Mouse (Mus musculus) thymus, postnatal 14 days (tissue): Measurements from ENCODE around the gene Slc2a6.

Experiments
- DNase-seq: peaks from one replicate; pipeline ENCODE4 v3.0.0; 2021

Slc2a6 gene

DNA sequence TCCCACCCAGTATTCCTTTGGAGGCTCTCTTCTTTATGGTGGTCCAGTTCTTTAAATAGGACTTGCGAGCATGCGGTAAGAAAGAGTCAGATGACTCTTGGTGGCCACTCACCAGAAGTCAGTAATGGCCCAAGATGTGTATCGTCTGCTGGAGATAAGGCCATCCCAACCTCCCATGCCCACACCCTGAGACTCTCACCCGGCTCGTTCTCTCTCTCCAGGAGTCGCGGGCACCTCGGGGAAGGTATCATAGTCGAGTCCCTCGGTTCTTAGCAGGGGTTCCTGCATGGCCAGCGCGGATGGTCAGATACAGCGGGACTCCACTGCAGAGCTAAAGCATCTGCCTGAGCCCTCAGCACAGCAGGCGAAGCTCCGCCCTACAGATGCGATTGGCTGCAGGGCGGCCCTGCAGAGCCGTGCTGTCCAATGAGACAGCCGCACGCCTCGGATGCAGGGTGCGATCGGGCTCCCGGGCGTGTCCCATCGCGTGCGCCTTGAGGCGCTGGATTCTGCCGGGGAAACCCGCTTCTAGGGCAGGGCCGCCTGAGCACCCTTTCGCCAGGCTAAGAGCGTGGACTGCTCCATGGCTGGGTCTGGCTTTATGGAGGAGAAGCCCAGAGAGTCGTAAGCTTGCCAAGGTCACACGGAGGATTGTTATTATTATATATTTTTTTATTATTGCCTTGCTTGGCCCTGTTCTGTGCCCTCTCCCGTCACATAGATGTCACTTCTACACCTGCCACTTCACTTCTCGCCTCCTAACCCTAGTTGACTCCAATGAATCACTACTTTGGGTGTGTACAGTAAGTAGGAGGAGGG, at the start of gene Slc2a6:
Gene Slc2a6 (minus strand): TSS at position 381 of the 819 bp plus-strand sequence.
- DNase-seq = peak; percentile 88

GRCm38 (mm10) chr2:27075485-27075884, 47.7 kb upstream of the Slc2a6 start:
- peak; percentile 44 for DNase-seq

GRCm38 (mm10) chr2:27074804-27075203, 47.0 kb upstream of the Slc2a6 start:
- no peak for DNase-seq

- DNase-seq = no peak
Measured at GRCm38 (mm10) chr2:27073407-27073806, 45.6 kb upstream of the Slc2a6 start.

DNA sequence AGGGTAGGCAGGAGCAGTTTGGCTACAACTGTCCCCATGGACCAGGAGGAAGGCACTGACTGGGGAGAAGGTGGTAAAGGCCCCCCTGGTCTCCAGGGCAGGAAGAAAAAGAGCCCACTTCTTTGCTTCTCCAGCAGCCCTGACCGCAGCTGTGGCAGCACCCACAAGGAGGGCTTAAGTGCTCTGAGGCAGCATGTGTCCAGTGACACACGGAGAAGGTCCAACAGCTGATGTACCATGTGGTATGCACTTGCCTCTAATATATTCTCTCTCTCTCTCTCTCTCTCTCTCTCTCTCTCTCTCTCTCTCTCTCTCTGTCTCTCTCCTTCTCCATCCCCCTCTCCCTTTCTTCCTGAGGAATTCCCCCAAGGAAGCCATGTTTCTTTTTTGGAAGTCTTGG, 44.2 kb upstream of the Slc2a6 start, which contains the start of gene Mymk:
Gene Mymk (minus strand): TSS at position 202 of the 400 bp plus-strand sequence.
- no peak for DNase-seq

DNA sequence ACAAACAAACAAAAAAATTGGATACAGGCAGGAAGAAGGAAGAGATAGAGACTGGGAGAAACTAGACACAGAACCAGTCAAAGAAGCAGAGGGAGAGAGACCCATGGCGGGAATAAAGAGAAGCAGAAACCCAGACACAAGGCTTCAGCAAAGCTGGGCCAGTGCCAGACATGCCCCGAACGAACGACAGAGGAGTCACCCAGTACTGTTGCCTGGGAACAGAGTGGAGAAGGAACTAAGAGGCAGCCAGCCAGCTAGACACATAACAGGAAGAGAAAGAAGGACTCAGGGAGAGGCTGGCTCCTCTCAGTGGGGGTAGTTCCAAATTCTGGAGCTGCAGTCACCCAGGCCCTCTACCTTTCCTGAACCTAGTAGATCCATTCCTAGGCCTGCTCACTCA, 43.3 kb upstream of the Slc2a6 start:
- DNase-seq = no peak

GRCm38 (mm10) chr2:27070247-27070813, 42.5 kb upstream of the Slc2a6 start:
- DNase-seq = peak; percentile 76

DNA sequence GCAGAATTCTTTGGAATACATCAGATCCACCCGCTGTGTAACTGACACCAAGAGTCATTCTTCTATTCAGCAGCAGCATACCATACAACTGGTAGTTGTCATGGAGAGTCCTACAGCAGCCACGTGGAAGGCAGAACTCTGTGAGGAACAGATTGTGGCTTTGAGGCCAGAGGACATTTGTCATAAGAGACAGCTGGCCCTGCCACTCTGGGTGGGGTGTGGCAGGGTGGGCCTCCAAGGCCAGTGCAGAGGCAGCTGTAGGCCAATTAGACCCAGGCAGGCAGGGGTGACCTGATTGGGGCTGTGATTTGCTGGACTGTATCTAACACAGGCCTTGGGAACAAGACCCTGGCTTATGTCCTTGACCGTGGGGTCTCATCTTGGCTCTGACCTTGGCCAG, 41.8 kb upstream of the Slc2a6 start:
- no peak for DNase-seq

DNA sequence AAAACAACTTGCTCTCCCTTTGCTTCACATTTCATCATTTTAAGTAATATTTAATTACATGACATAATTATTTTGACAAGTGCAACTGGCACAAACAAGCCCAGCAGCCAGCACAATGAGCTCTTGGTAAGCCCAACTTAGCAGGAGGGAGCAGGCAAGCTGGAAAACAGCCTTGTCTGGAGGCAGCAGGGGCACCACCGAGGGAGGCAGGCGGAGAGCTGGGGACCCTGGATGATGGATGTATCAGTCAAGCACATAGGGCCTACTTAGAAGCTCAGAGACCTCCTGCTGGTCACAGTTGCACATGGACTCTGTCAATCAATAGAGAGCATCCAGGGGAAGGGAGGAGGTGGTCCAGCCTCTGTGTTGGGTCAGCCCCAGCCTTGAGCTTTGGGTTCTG, 40.2 kb upstream of the Slc2a6 start:
- no peak for DNase-seq

DNA sequence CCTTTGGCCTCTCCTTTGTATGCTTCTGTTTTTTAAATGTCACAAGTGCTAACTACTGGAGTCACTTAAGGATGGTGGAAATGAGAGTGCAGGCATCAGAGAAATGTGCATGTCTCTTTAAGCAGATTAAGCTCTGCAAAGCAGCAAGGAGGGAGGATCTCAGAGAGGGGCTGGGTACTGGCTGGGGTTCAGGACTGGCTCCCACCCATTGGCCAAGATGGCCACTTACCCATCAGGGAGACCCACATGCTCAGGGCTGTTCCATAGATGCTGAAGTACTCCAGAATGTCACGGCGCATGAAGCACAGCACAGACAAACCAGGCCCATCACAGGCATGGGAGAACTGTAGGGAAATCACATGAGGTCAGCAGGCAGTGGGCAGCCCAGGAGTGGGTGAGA, 39.3 kb upstream of the Slc2a6 start:
- DNase-seq = no peak

- DNase-seq = no peak
Measured at GRCm38 (mm10) chr2:27059187-27059586, 31.4 kb upstream of the Slc2a6 start.

GRCm38 (mm10) chr2:27058751-27059150, 31.0 kb upstream of the Slc2a6 start:
- DNase-seq = no peak

- DNase-seq = no peak
Measured at GRCm38 (mm10) chr2:27058251-27058650, 30.5 kb upstream of the Slc2a6 start.

DNA sequence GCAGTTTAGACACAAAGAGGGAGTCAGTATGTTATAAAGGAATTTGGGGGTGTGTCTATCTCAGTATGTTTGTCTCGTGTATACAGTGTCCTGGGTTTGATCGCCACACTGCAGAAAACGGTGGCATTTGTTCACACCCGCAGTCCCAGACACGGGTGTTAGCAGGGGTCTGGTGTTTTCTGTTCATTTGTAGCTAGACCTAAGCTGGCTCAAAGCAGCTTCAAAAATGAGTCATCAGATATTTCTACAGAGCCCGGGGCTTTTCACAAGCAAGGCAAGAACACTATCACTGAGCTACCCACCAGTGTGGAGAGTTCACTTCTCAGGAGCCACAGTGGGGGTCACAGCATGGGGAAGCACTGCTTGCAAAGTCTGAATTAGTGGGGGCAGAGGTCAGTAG, 21.6 kb upstream of the Slc2a6 start:
- no peak for DNase-seq

DNA sequence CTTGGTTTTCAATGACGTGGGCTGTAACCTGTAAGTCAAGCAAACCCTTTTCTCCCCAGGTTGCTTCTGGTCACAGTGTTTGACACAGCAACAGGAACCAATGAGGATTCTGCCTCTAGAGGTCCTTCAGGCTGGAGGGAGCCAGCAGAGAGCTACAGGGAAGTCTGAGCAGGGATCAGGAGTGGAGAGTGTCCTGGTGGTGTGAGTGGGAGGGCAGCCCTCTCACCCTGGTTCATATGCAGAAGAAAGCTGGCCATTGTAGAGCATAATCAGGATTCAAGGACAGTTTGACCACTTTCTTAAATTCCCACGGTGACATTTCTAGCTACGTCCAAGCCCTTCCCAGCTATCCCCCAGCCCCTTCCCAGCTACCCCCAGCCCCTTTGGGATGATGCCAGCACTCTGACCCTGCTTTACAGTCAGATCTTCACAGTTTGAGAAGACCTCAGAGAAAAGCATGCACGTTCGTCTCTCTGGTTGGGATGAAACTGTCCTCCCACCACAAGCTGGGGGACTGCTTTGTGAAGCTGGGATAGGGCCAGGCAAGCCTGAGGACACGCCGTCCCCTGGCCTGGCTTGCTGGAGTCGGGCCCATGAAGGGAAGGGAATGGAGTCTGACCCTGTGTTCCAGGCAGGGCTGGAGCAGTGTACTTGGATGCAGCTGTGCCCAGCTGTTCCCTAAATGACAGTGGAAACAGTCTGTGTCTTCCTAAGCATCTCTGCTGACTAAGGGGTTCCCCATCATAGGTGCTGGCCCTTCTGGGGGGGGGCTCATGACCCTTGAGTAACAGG, 18.4 kb upstream of the Slc2a6 start:
- no peak for DNase-seq

DNA sequence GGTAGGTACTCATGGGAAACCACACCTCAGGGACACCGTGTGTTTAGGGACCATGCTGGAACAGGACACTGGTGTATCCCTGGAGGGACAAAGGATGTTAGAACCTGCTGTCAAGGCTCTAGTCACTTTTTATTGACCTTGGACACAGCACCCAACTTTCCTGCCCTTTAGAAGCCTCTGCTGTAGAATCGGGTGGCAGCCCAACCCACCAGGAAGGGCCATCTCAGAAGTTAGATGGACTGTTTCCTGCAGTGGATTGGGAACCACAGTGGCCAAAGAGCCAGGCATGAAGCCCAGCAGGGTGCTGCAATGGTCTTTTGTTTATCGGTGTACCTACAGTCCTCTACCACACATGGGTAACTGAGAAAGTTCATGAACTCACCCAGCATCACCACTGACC, 16.8 kb upstream of the Slc2a6 start:
- DNase-seq = no peak

DNA sequence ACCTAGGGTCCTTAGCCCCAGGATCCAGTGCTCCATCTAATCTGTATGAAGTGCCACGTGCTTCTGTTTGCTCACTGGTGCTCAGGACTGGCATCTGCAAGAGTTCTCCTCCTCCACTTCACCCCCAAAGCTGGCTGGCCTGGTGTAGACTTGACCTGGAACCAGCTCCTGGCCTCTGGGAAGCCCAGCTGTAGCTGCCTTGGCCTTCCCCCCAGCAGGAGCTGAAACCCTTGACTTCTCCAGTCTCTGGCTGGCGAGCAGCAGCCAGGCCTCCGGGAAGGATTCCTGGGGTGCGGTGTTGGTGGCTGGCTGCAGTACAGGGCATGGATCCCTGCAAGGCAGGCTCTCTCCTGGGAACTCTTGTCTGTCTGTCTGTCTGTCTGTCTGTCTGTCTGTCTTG, 16.4 kb upstream of the Slc2a6 start:
- DNase-seq = no peak

- DNase-seq = peak; percentile 91
Measured at GRCm38 (mm10) chr2:27043461-27043860, 15.7 kb upstream of the Slc2a6 start.

DNA sequence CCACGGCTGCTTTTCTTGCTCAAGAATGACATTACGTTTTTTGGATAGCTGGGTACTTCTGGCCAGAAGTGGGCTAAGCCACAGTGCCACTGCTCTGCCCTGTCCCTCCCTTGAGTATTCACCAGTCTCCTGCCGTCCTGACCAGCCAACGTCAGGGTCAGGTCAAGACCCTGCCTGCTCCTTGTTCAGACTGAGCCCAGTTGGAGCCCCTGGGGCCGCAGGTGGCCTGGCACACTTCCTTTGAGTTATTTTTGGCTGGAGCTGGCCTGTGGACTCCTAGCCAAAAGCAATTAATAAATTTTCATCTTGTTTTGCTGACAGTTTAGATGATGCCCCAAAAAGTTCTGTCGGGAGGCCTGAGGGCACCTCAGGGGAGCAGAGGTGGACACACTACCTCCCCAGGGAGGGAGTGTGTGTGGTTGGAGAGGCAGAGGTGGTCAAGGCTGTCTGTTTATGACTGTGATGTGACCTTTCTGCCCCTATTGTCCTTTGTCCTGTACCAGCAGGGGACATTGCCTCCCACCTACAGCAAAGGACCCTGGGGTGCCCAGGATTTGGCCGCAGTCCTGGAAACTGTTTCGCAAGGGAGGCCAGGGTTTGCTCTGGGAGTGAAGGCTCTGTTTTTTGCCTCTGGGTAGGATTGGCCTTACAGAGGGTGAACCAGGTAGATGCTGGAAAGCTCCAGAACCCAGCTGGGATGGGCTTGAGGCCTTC, 14.5 kb upstream of the Slc2a6 start:
- no peak for DNase-seq

DNA sequence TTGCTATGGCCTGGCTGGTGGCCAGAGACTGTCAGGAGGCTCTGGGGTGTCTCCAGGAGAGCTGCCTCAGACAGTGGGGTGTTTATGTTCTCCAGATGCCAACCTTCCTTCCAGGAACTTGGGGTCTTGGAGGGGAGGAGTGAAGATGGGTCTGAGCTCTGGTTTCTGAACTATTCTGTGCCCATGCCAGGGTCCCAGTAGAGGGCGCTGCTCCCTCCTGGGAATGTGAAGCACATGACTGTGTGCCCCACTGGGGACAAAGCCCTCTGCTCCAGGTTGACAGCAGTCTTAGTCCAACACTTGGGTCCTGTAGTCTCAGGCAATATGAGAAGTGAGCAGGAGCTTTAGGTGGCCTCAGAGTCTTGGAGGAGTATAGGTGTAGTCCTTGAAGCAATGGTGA, 11.5 kb upstream of the Slc2a6 start:
- peak; percentile 54 for DNase-seq

DNA sequence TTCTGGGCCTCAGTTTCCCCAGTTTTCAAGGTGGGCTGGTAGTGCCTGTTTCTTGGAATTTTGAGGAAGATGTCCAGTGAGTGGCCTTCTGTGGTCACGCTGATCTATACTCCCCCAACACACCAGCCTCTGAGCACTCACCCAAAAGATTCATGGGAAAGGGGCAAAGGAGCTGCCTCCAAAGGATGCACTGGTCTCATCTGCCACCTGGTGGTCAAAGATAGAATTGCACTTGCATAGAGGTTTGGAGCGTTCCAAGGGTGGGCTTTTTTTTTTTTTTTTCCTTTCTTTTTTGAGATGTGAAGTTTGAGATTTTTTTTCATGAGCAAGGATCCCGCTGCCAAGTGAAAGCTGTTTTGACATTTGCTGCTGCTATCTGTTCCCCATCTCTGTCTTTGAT, 10.8 kb upstream of the Slc2a6 start:
- peak; percentile 86 for DNase-seq

- no peak for DNase-seq
Measured at GRCm38 (mm10) chr2:27037008-27037407, 9.2 kb upstream of the Slc2a6 start.

GRCm38 (mm10) chr2:27036003-27036402, 8.2 kb upstream of the Slc2a6 start:
- no peak for DNase-seq
